ENCODE assay signal across 8 mouse cellular contexts in genomic region chr8:108714143-108714635, GRCm38 (mm10).
DNase-seq lines count a peak whose midpoint lies in the region; ATAC-seq lines count a peak whose summit lies in the region.

No protein-coding gene starts in this region.

- WGBS in lung, embryonic 15.5 days = 2% methylated on average over 21 of the region's 21 CpGs
- 1% methylated on average over 21 of the region's 21 CpGs for WGBS in embryonic facial prominence, embryonic 12.5 days
- WGBS in hindbrain, embryonic 16.5 days = 2% methylated on average over 21 of the region's 21 CpGs
- 0% methylated on average over 21 of the region's 21 CpGs for WGBS in midbrain, embryonic 13.5 days

- peak overlapping the region; percentile 98 for H3K27ac ChIP-seq in lung, embryonic 15.5 days
- peak overlapping the region; percentile 96 for H3K27ac ChIP-seq in embryonic facial prominence, embryonic 12.5 days
- H3K27ac ChIP-seq in hindbrain, embryonic 16.5 days (ENCODE audit: low read depth, low read length) = peak overlapping the region; percentile 91
- H3K27ac ChIP-seq in midbrain, embryonic 13.5 days = peak overlapping the region; percentile 100

- H3K9me3 ChIP-seq in lung, embryonic 15.5 days = no peaks in the 10 kb centered on the region
- no peaks in the 10 kb centered on the region for H3K9me3 ChIP-seq in embryonic facial prominence, embryonic 12.5 days
- H3K9me3 ChIP-seq in hindbrain, embryonic 16.5 days (ENCODE audit: control insufficient read depth, low read length) = no peaks in the 10 kb centered on the region
- H3K9me3 ChIP-seq in midbrain, embryonic 13.5 days = no peaks in the 10 kb centered on the region

- peak overlapping the region; percentile 93 for H3K9ac ChIP-seq in lung, embryonic 15.5 days
- peak overlapping the region; percentile 92 for H3K9ac ChIP-seq in embryonic facial prominence, embryonic 12.5 days
- H3K9ac ChIP-seq in hindbrain, embryonic 16.5 days (ENCODE audit: low read depth, low read length) = peak overlapping the region; percentile 84
- peak overlapping the region; percentile 100 for H3K9ac ChIP-seq in midbrain, embryonic 13.5 days (replicated peaks)

- H3K27me3 ChIP-seq in lung, embryonic 15.5 days = no peaks in the 10 kb centered on the region
- H3K27me3 ChIP-seq in embryonic facial prominence, embryonic 12.5 days = no peaks in the 10 kb centered on the region
- H3K27me3 ChIP-seq in hindbrain, embryonic 16.5 days (replicated peaks; ENCODE audit: control insufficient read depth, insufficient read depth, low read length) = peaks cover 8% of the 10 kb centered on the region
- H3K27me3 ChIP-seq in midbrain, embryonic 13.5 days = peaks cover 2% of the 10 kb centered on the region; the same call in 1 of the 2 replicates

- no peak for DNase-seq in lung, postnatal 25 days (ENCODE audit: low spot score)
- no peak for DNase-seq in retina, postnatal 1 day
- no peak for DNase-seq in kidney, adult 9 months
- DNase-seq in yolk sac, embryonic 10.5 days (ENCODE audit: low spot score) = no peak

- peak; percentile 50; the same call in 1 of the 2 replicates for ATAC-seq in lung, embryonic 15.5 days (ENCODE audit: borderline replicate concordance, extremely low read depth, low FRiP score, low TSS enrichment)
- no peak; the same call in 1 of the 2 replicates for ATAC-seq in embryonic facial prominence, embryonic 12.5 days (ENCODE audit: insufficient number of reproducible peaks, insufficient read depth, low FRiP score, low TSS enrichment)
- ATAC-seq in hindbrain, embryonic 16.5 days = 0 out of 2 replicates have a peak, but pooled peaks have one; percentile 7
- ATAC-seq in midbrain, embryonic 13.5 days = peak; percentile 10

- H3K4me1 ChIP-seq in lung, embryonic 15.5 days = peaks cover 92% of the 10 kb centered on the region
- H3K4me1 ChIP-seq in embryonic facial prominence, embryonic 12.5 days = peaks cover 82% of the 10 kb centered on the region
- peaks cover 14% of the 10 kb centered on the region for H3K4me1 ChIP-seq in hindbrain, embryonic 16.5 days (ENCODE audit: control insufficient read depth, insufficient read depth, low read depth, low read length)
- H3K4me1 ChIP-seq in midbrain, embryonic 13.5 days (replicated peaks) = peaks cover 97% of the 10 kb centered on the region

- peak overlapping the region; percentile 96 for H3K4me2 ChIP-seq in lung, embryonic 15.5 days
- peak overlapping the region; percentile 97 for H3K4me2 ChIP-seq in embryonic facial prominence, embryonic 12.5 days (replicated peaks)
- peak overlapping the region; percentile 79 for H3K4me2 ChIP-seq in hindbrain, embryonic 16.5 days (ENCODE audit: low read length)
- H3K4me2 ChIP-seq in midbrain, embryonic 13.5 days (replicated peaks) = peak overlapping the region; percentile 85

- H3K4me3 ChIP-seq in lung, embryonic 15.5 days = peak overlapping the region; percentile 83
- peak overlapping the region; percentile 83 for H3K4me3 ChIP-seq in embryonic facial prominence, embryonic 12.5 days
- peak overlapping the region; percentile 69 for H3K4me3 ChIP-seq in hindbrain, embryonic 16.5 days (ENCODE audit: low read length)
- peak overlapping the region; percentile 83 for H3K4me3 ChIP-seq in midbrain, embryonic 13.5 days (replicated peaks)

- no peaks in the 10 kb centered on the region for H3K36me3 ChIP-seq in lung, embryonic 15.5 days
- H3K36me3 ChIP-seq in embryonic facial prominence, embryonic 12.5 days = no peaks in the 10 kb centered on the region
- H3K36me3 ChIP-seq in hindbrain, embryonic 16.5 days (ENCODE audit: control insufficient read depth, insufficient read depth, low read length) = no peaks in the 10 kb centered on the region
- no peaks in the 10 kb centered on the region for H3K36me3 ChIP-seq in midbrain, embryonic 13.5 days
